Mouse (Mus musculus): ENCODE results near the gene Ippk.

The Ippk gene

DNA sequence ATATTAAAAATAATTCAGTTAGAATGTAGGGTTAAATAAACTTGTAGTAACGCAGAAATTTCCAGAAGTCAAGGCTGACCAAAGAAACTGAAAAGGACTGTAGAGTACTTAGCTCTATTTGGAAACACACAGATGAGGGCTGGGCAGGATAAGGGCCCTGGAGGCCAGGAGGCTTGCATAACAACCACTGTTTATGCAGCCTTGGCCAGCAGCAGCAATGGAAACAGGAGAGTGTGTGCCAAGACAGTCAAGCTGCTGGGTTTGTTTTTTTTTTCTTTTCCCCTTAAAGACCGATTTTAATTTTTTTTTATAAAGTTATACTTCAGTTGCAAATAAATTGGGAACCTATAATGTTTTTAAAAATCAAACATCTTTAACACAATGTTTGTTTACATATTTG, 59.0 kb downstream of the Ippk start:
- peak in 1 of 2 experiments; percentile 40 for DNase-seq (ENCODE audit: low spot score in 2 of 2)

DNA sequence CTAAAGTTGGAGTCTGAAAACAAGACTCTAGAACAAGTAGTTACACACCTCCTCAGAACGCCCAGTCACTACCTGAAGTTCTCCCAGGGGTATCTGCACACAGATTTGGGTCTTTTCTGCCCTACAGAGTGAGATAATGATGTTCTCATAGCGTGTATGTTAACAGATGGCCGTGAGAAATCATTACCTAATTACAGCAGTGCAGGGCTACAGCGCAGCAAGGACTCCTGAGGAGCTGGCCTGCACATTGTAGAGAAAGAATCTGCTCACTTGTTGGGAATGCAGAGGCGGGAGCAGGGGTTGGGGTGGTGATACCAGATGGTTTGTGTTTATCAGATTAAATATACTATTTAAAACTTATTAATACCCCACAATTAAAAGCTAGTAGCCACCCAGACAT, 59.5 kb downstream of the Ippk start:
- peak in 1 of 2 experiments; percentile 38 for DNase-seq (ENCODE audit: low spot score in 2 of 2)

DNA sequence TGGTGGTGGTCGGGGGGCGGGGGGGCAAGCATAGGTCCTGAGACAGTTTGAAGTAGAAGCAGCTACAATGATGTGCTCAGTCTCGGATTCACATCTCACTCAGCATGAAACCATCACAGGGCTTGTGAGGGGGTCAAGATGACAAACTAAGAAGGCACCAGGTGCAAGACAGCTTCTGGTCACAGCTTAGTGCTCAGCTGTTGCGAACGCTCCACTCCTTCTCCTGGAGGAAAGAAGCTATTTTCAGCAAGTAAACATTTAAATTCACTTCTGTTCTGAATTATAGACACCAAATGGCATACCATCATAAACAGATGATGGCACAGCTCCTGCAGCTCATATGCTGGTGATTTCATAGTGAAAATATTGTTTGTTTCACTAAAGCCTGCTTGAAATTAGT, 64.3 kb downstream of the Ippk start:
- DNase-seq (ENCODE audit: low spot score in 2 of 2): no peak

DNA sequence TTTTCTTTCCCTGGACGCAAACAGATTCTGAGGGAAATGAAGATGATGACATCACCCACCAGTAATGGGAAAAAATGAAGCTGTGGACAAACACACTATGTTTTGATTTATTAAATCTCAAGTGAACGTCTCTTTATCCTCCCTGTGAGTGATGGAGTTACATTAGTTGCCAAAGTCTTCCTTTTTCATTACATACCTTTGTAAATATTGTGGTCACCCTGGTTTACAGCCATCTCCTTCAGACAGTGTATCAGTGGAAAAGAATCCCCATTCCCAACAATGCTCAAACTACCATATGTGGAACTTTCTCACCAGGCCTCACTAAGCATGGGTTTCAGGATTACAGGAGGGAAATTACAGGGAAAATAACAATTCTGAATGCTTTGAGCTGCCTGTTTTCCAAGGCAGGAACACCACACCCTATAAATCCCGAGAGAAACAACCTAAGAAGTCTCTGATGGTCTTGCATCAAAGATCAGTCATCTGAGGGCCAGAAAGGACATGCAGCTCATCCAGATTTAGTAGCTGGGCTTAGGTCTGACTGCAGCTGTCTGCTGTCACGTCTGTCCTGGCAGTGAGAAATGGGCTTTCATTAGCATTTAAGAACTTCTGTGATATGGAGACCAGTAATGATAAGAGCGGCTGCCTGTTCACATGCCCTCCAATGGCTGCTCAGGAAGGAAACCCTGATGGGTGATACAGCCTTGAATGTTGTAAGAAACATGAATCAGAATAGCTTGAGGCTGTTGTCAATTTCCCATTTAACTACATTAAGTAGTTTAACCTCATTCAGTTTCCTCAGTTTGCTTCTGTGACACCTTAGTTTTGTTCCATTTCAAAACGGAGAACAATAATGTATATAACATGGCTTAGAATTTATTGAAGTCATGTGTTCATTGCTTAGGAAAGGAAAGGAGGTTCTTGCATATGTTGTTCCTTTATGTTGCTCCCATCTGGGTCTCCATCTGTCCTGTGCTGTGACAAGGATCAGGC, 71.6 kb downstream of the Ippk start, which contains the start of gene Tes3-ps:
Tes3-ps (plus strand) TSS at position 943 of the 993 bp plus-strand sequence.
- no peak for DNase-seq (ENCODE audit: low spot score in 2 of 2)

DNA sequence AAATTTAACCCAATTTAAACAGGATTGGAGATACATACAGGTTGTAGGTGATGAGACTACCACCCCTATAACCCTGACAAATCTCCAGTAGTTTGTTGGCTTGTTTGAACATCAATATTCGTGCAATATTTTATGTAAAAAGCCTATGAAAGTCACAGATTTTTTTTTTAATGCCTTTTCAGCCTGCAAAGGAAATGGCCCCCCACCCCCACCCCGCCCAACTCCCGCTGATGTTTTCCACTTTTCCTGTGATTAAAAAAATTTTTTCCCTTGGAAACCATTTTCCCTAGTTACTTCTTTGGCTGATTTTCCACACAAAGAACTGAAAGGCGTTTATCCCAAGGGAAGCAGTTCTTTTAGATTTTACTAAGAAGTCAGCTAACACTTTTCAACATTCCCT, 83.5 kb downstream of the Ippk start, which contains the start of gene Ecm2:
Ecm2 (plus strand) TSS at position 301 of the 400 bp plus-strand sequence.
- DNase-seq (ENCODE audit: low spot score in 2 of 2): no peak

DNA sequence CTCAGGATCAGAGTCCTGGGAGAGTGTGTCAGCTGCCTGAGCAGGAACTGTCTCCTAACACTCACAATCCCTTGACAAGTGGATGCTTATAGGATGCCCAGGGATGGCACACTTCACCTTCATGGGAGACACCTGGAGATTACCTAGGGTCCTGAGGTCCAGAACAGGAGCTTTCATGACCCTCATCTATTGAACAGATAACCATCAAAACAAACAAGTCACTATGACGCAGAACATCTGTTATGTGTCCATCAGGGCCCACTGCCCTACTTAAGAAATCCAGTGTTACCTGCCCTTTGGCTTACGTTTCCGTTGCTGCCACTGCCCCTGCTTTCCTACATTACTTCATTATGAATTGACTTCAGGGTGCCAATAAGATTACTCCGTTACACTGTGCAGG, 84.7 kb downstream of the Ippk start:
- DNase-seq (ENCODE audit: low spot score in 2 of 2): no peak

DNA sequence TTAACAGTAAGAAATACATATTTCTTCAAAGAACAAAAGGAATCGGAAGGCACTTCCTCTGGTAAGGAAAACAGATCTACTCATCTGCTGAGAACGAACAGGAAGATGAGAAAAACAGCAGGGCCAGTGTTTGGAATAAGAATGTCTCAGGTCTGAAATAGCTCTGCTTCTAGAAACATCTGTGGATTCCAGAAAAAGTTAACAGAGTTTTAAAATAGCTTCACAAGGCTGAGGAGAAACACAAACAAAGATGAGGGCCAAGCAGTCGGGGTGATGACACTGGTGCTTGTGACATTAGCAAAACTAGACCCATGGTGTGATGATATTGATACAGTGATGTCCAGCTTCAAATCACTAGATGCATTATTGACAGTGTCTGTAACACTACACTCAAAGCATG, 86.1 kb downstream of the Ippk start:
- DNase-seq (ENCODE audit: low spot score in 2 of 2): no peak

Measured in spleen, postnatal 4 days (tissue).